Mouse (Mus musculus) regulatory T cell (primary cell): ENCODE results near the gene Plxna2.

ENCODE experiments used
- in situ Hi-C: fragments of 300-600 bp; cut with MboI, MseI; formaldehyde crosslinking; loops from one replicate; pipeline ENCODE4 v1.15.1; 2025; ENCODE audit warnings: high pct_unique_total_duplicates

The Plxna2 gene

GRCm38 (mm10) chr1:194704171-194704855 is 86.3 kb downstream of the Plxna2 start:
- in situ Hi-C loops: no loop called here

GRCm38 (mm10) chr1:194706566-194706965 is 88.5 kb downstream of the Plxna2 start:
- in situ Hi-C loops: no loop called here

- in situ Hi-C loops: no loop called here
Measured at GRCm38 (mm10) chr1:194712373-194712772, 94.4 kb downstream of the Plxna2 start.

GRCm38 (mm10) chr1:194714138-194715031 is 96.4 kb downstream of the Plxna2 start:
- in situ Hi-C loops: no loop called here

- in situ Hi-C loops: no loop called here
Measured at GRCm38 (mm10) chr1:194717451-194717874, 99.4 kb downstream of the Plxna2 start.

- in situ Hi-C loops: no loop called here
Measured at GRCm38 (mm10) chr1:194720406-194720805, 102.4 kb downstream of the Plxna2 start.

- in situ Hi-C loops: no loop called here
Measured at GRCm38 (mm10) chr1:194721260-194721659, 103.2 kb downstream of the Plxna2 start.

GRCm38 (mm10) chr1:194722329-194722728 is 104.3 kb downstream of the Plxna2 start:
- in situ Hi-C loops: no loop called here

GRCm38 (mm10) chr1:194734836-194735235 is 116.8 kb downstream of the Plxna2 start:
- in situ Hi-C loops: no loop called here

- in situ Hi-C loops: no loop called here
Measured at GRCm38 (mm10) chr1:194739894-194740293, 121.9 kb downstream of the Plxna2 start.

GRCm38 (mm10) chr1:194742901-194743422 is 124.9 kb downstream of the Plxna2 start:
- in situ Hi-C loops: no loop called here

- in situ Hi-C loops: no loop called here
Measured at GRCm38 (mm10) chr1:194745177-194745934, 127.3 kb downstream of the Plxna2 start.

GRCm38 (mm10) chr1:194746332-194747249 is 128.6 kb downstream of the Plxna2 start:
- in situ Hi-C loops: no loop called here

- in situ Hi-C loops: no loop called here
Measured at GRCm38 (mm10) chr1:194747258-194747657, 129.2 kb downstream of the Plxna2 start.

GRCm38 (mm10) chr1:194753168-194753567 is 135.2 kb downstream of the Plxna2 start:
- in situ Hi-C loops: no loop called here

GRCm38 (mm10) chr1:194756001-194756400 is 138.0 kb downstream of the Plxna2 start:
- in situ Hi-C loops: no loop called here

- in situ Hi-C loops: no loop called here
Measured at GRCm38 (mm10) chr1:194756409-194756808, 138.4 kb downstream of the Plxna2 start.

- in situ Hi-C loops: no loop called here
Measured at GRCm38 (mm10) chr1:194756863-194757262, 138.8 kb downstream of the Plxna2 start.

GRCm38 (mm10) chr1:194761432-194762212 is 143.6 kb downstream of the Plxna2 start:
- in situ Hi-C loops: no loop called here

- in situ Hi-C loops: no loop called here
Measured at GRCm38 (mm10) chr1:194762896-194763295, 144.9 kb downstream of the Plxna2 start.
